Mouse (Mus musculus) heart, embryonic 14.5 days (tissue): ENCODE data around the gene Nod1. TPM values are rescaled to one million over a fixed set of nuclear protein-coding genes. Genes with fewer than 3 reads are reported as not detected.
A peak's percentile ranks its signal among the peaks of the same experiment; 100 is the strongest.

Source experiments
- ATAC-seq: fragments of 200-750 bp; cut with Nextera tagmentation; 2 replicates; pipeline ENCODE4 v1.8.0; 2017; ENCODE audit warnings: low read depth, moderate TSS enrichment; ENCODE audit not compliant: insufficient number of reproducible peaks, insufficient read depth, low FRiP score
- H3K27ac ChIP-seq, 2 experiments: fragments of 200-500 bp in 1 of 2; fragments of 300-500 bp in 1 of 2; sonication (generic) in 1 of 2; replicated peaks in 1 of 2; 2 replicates each; pipeline ENCODE4 v1.5.1; 2012 to 2014; ENCODE audit warnings: low read depth in 2 of 2, low read length in 2 of 2, control low read depth in 1 of 2, mild to moderate bottlenecking in 1 of 2, mixed read lengths in 1 of 2; ENCODE audit not compliant: control insufficient read depth in 1 of 2, insufficient read depth in 1 of 2
- H3K27me3 ChIP-seq: fragments of 300-500 bp; sonication (generic); 2 replicates; pipeline ENCODE4 v1.6.1; 2014; ENCODE audit warnings: mild to moderate bottlenecking, low read length, control low read depth; ENCODE audit not compliant: control insufficient read depth, insufficient read depth
- H3K36me3 ChIP-seq: fragments of 300-500 bp; sonication (generic); 2 replicates; pipeline ENCODE4 v1.6.1; 2014; ENCODE audit warnings: mild to moderate bottlenecking, control low read depth, low read length, mixed read lengths; ENCODE audit not compliant: control insufficient read depth, insufficient read depth
- H3K4me1 ChIP-seq, 2 experiments: fragments of 200-500 bp in 1 of 2; fragments of 300-500 bp in 1 of 2; sonication (generic) in 1 of 2; 2 replicates each; pipeline ENCODE4 v1.6.1; 2012 to 2014; ENCODE audit warnings: low read length in 2 of 2, control low read depth in 1 of 2, mixed read lengths in 1 of 2; ENCODE audit not compliant: control insufficient read depth in 2 of 2, insufficient read depth in 2 of 2
- H3K4me2 ChIP-seq: fragments of 300-500 bp; sonication (generic); 2 replicates; pipeline ENCODE4 v1.6.1; 2014; ENCODE audit warnings: mild to moderate bottlenecking, low read length
- H3K4me3 ChIP-seq, 2 experiments: fragments of 200-500 bp in 1 of 2; fragments of 300-500 bp in 1 of 2; sonication (generic) in 1 of 2; 2 replicates each; pipeline ENCODE4 v1.5.1; 2012 to 2014; ENCODE audit warnings: low read length in 2 of 2, mild to moderate bottlenecking in 2 of 2, control low read depth in 1 of 2, low read depth in 1 of 2, moderate library complexity in 1 of 2; ENCODE audit not compliant: control insufficient read depth in 1 of 2, insufficient read depth in 1 of 2
- H3K9ac ChIP-seq: fragments of 300-500 bp; sonication (generic); 2 replicates; pipeline ENCODE4 v1.6.1; 2014; ENCODE audit warnings: mild to moderate bottlenecking, low read length
- H3K9me3 ChIP-seq: fragments of 300-500 bp; sonication (generic); 2 replicates; pipeline ENCODE4 v1.6.1; 2016; ENCODE audit warnings: low read length, control low read depth; ENCODE audit not compliant: control insufficient read depth
- WGBS: fragments of 180-500 bp; shearing (Covaris S2); extraction: QIAGEN DNeasy Blood & Tissue Kit; methylation state at CpG from one replicate; pipeline ENCODE4 v1.1.7; 2014; 5-methylcytosine and 5-hydroxymethylcytosine counted together
- polyA plus RNA-seq: library from polyadenylated mRNA; unstranded; fragments of >200 nt; fragmentation: Nextera tagmentation; extraction: Ambion mirVana; gene quantifications from 2 replicates; pipeline ENCODE4 v1.2.1, GENCODE M21; 2014

Nod1 gene
- polyA plus RNA-seq, 1 experiment from 2014 or later, result 4.6 TPM

GRCm38 (mm10) chr6:54941149-54941548 lies 31.3 kb downstream of the Nod1 start:
- Histone ChIP-seq H3K9ac (no peak overlapping the region), H3K4me3 (no peak overlapping the region), H3K36me3 (peaks cover 3% of the 10 kb centered on the region; the same call in 1 of the 2 replicates), H3K27ac (no peak overlapping the region), H3K27me3 (peaks cover 23% of the 10 kb centered on the region), H3K9me3 (no peaks in the 10 kb centered on the region), H3K4me2 (no peak overlapping the region), H3K4me1 (peaks cover 5 to 6% of the 10 kb centered on the region in 2 experiments; a peak in 2 of 4 replicates)
- WGBS, result 80% methylated on average over 6 of the region's 6 CpGs
- no peak for ATAC-seq

- Histone ChIP-seq H3K4me3 (no peak overlapping the region), H3K36me3 (peaks cover 3% of the 10 kb centered on the region; the same call in 1 of the 2 replicates), H3K9ac (no peak overlapping the region), H3K4me2 (no peak overlapping the region), H3K9me3 (no peaks in the 10 kb centered on the region), H3K27ac (no peak overlapping the region), H3K4me1 (peaks cover 5 to 6% of the 10 kb centered on the region in 2 experiments; a peak in 2 of 4 replicates), H3K27me3 (peaks cover 23% of the 10 kb centered on the region)
- WGBS, result 79% methylated on average over 7 of the region's 7 CpGs
- ATAC-seq, result no peak
Measured at GRCm38 (mm10) chr6:54940126-54940525, 32.3 kb downstream of the Nod1 start.

GRCm38 (mm10) chr6:54939631-54940030 lies 32.8 kb downstream of the Nod1 start:
- Histone ChIP-seq H3K4me2 (no peak overlapping the region), H3K9ac (no peak overlapping the region), H3K36me3 (peaks cover 3% of the 10 kb centered on the region; the same call in 1 of the 2 replicates), H3K9me3 (no peaks in the 10 kb centered on the region), H3K4me1 (peaks cover 5 to 6% of the 10 kb centered on the region in 2 experiments; a peak in 2 of 4 replicates), H3K27ac (no peak overlapping the region), H3K27me3 (peaks cover 18% of the 10 kb centered on the region), H3K4me3 (no peak overlapping the region)
- 50% methylated on average over 4 of the region's 4 CpGs for WGBS
- 0 out of 2 replicates have a peak, but pooled peaks have one; percentile 6 for ATAC-seq

- Histone ChIP-seq H3K36me3 (peaks cover 3% of the 10 kb centered on the region; the same call in 1 of the 2 replicates), H3K4me3 (no peak overlapping the region), H3K27ac (no peak overlapping the region), H3K27me3 (no peaks in the 10 kb centered on the region), H3K4me2 (no peak overlapping the region), H3K9ac (no peak overlapping the region), H3K9me3 (no peaks in the 10 kb centered on the region), H3K4me1 (peaks cover 0 to 2% of the 10 kb centered on the region in 2 experiments; a peak in 1 of 4 replicates)
- WGBS, result 56% methylated on average over 2 of the region's 2 CpGs
- no peak for ATAC-seq
Measured at GRCm38 (mm10) chr6:54936496-54936895, 35.9 kb downstream of the Nod1 start.

GRCm38 (mm10) chr6:54934930-54935329 lies 37.5 kb downstream of the Nod1 start:
- H3K36me3 ChIP-seq, result peaks cover 3% of the 10 kb centered on the region; the same call in 1 of the 2 replicates
- no peaks in the 10 kb centered on the region for H3K27me3 ChIP-seq
- H3K9me3 ChIP-seq, result no peaks in the 10 kb centered on the region
- no peak overlapping the region for H3K4me3 ChIP-seq
- ATAC-seq, result no peak
- peaks cover 0 to 2% of the 10 kb centered on the region in 2 experiments; a peak in 1 of 4 replicates for H3K4me1 ChIP-seq
- H3K9ac ChIP-seq, result no peak overlapping the region
- H3K27ac ChIP-seq, result no peak overlapping the region
- WGBS, result 75% methylated on average over 5 of the region's 5 CpGs
- no peak overlapping the region for H3K4me2 ChIP-seq

- no peak overlapping the region for H3K9ac ChIP-seq
- ATAC-seq, result no peak
- H3K9me3 ChIP-seq, result no peaks in the 10 kb centered on the region
- 50% methylated on average over 8 of the region's 8 CpGs for WGBS
- H3K36me3 ChIP-seq, result peaks cover 3% of the 10 kb centered on the region; the same call in 1 of the 2 replicates
- H3K4me2 ChIP-seq, result no peak overlapping the region
- peaks cover 0 to 2% of the 10 kb centered on the region in 2 experiments; a peak in 1 of 4 replicates for H3K4me1 ChIP-seq
- H3K4me3 ChIP-seq, result no peak overlapping the region
- no peaks in the 10 kb centered on the region for H3K27me3 ChIP-seq
- H3K27ac ChIP-seq, result no peak overlapping the region
Measured at GRCm38 (mm10) chr6:54934313-54934712, 38.1 kb downstream of the Nod1 start.

GRCm38 (mm10) chr6:54933866-54934265 lies 38.5 kb downstream of the Nod1 start:
- ATAC-seq, result no peak
- Histone ChIP-seq H3K27ac (no peak overlapping the region), H3K4me3 (no peak overlapping the region), H3K9ac (no peak overlapping the region), H3K9me3 (no peaks in the 10 kb centered on the region), H3K4me1 (peaks cover 0 to 2% of the 10 kb centered on the region in 2 experiments; a peak in 1 of 4 replicates), H3K36me3 (peaks cover 3% of the 10 kb centered on the region; the same call in 1 of the 2 replicates), H3K4me2 (no peak overlapping the region), H3K27me3 (no peaks in the 10 kb centered on the region)
- 62% methylated on average over 3 of the region's 3 CpGs for WGBS

GRCm38 (mm10) chr6:54933216-54933615 lies 39.2 kb downstream of the Nod1 start:
- 75% methylated on average over 5 of the region's 5 CpGs for WGBS
- H3K27ac ChIP-seq, result no peak overlapping the region
- H3K9me3 ChIP-seq, result no peaks in the 10 kb centered on the region
- peaks cover 3% of the 10 kb centered on the region; the same call in 1 of the 2 replicates for H3K36me3 ChIP-seq
- no peak overlapping the region for H3K4me3 ChIP-seq
- H3K4me2 ChIP-seq, result no peak overlapping the region
- no peaks in the 10 kb centered on the region for H3K27me3 ChIP-seq
- ATAC-seq, result no peak
- peaks cover 0 to 2% of the 10 kb centered on the region in 2 experiments; a peak in 1 of 4 replicates for H3K4me1 ChIP-seq
- no peak overlapping the region for H3K9ac ChIP-seq
